Mouse (Mus musculus) right cerebral cortex, adult 2 months (tissue): ENCODE data around the gene Usp48.
A peak's percentile ranks its signal among the peaks of the same experiment; 100 is the strongest.

Source experiments
- DNase-seq, 2 experiments: peaks; one replicate each; pipeline ENCODE4 v3.0.0; 2021 to 2022; ENCODE audit warnings: low spot score in 2 of 2

Gene Usp48

GRCm38 (mm10) chr4:137609702-137610101 lies 16.1 kb downstream of the Usp48 start:
- no peak for DNase-seq

DNA sequence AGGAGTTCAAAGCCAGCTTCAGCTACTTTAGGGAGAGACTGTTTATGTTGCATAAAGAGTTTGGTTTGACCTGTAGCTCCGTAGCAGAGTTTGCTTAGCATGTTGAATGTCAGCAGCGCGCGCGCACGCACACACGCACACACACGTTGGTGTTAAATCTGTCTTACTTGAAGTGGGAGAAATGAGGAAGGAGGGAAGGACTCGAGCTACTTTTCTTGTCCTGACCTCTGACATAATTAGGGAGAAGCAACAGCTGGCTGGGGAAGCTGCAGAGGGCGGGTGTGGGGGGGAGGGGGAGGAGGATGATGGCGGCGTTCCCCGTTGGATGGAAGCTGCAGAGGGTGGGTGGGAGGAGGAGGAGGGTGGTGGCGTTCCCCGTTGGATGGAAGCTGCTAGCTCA lies 16.7 kb downstream of the Usp48 start:
- no peak for DNase-seq

GRCm38 (mm10) chr4:137622847-137623246 lies 29.3 kb downstream of the Usp48 start:
- DNase-seq: no peak

GRCm38 (mm10) chr4:137627476-137628235 lies 34.1 kb downstream of the Usp48 start:
- no peak for DNase-seq

GRCm38 (mm10) chr4:137628400-137628799 lies 34.8 kb downstream of the Usp48 start:
- DNase-seq: no peak

DNA sequence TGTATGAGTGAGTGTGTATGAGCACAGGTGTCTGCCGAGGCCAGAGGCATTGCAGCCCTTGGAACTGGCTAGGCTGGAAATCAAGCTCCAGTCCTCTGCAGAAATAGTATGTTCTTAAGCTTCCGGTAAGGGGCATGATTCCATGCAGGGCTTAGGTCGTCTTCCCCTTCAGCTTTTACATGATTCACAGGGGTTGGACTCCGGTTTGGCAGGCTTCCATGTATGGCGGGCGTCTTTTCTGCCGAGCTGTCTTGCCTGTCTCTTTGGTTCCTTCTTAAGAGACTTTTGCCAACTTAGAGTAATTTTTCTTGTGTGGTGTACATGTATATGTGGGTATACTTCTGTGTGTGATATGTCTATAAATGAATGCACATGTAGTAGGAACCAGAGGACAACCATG lies 35.8 kb downstream of the Usp48 start:
- DNase-seq: peak in 1 of 2 experiments; percentile 31

DNA sequence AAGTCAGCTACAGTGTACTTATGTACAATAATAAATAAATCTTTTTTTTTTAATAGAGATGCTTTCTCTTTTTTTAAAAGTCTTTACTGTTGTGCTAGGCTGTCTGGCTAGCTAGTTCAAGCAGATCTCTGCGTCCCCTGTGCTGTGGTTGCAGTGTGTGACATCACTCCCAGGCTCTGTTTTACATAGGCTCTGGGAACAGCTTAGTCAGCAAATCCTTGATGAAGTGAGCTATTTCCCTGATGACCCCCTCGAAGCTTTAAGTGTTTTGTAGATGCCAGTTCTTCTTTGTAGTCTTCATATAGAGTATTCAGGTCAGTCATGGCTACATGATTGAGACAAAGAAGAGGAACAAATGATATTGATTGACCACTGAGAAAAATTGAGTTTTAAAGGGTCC lies 36.6 kb downstream of the Usp48 start:
- DNase-seq: no peak

- no peak for DNase-seq
These were observed 38.0 kb downstream of the Usp48 start for GRCm38 (mm10) chr4:137631596-137631995.

GRCm38 (mm10) chr4:137633394-137633793 lies 39.8 kb downstream of the Usp48 start:
- DNase-seq: no peak

- no peak for DNase-seq
These were observed 43.0 kb downstream of the Usp48 start for GRCm38 (mm10) chr4:137636597-137636996.

GRCm38 (mm10) chr4:137641556-137641955 lies 48.0 kb downstream of the Usp48 start:
- DNase-seq: no peak

- no peak for DNase-seq
These were observed 48.5 kb downstream of the Usp48 start for GRCm38 (mm10) chr4:137642101-137642500.

DNA sequence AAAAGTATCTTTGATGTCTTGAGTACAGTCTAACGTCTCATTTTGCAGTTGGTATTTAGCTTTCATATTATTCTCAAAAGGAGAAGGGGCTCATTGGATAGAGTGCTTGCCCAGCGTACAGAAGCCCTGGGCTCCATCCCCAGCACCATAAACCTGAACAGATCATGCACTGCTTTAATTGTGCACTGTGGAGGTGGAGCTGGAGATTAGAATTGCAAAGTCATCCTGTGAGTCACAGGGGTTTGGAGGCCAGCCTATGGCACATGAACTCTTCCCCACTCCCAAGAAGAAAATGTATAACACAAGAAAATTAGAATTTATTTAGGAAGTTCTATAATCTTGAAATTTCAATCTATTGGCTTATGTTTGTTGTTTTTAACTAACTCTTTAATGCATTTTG lies 49.9 kb downstream of the Usp48 start:
- no peak for DNase-seq

DNA sequence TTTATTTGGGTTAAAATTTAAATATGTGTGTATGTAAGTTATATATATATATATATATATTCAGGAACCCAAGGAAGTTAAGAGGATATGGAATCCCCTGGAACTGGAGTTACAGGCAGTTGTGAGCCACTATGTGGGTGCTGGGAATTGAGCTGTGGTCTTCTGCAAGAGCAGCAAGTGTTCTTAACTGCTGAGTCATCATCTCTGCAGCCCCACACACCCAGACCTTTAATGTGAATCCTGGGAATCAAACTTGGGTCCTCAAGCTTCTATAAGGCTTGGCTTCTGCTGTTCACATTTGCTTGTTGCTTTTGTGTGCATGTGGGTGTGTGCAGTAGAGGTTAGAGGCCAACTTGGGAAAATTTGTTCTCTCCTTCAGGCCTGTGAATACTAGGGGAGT lies 52.7 kb downstream of the Usp48 start:
- DNase-seq: no peak

DNA sequence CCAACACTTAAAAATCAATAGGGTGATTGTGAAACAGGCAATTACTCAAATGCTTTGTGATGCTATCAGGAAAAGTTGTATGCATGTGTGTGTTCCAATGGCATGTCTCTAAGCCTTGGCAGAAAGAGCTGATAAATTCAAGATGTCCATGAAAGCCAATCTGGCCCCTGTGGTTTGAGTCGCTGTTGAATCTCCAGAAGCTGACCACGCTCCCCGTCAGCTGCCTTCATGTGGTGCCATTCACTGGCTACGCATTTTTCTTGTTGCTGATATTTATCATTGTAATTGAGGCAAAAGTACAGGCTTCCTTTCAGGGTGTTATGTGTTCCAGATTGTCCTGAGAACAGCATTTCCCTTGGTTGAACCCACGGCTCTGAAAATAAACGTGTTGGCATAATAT lies 54.1 kb downstream of the Usp48 start:
- DNase-seq: no peak

GRCm38 (mm10) chr4:137648230-137648629 lies 54.7 kb downstream of the Usp48 start:
- DNase-seq: peak; percentile 51 to 57

DNA sequence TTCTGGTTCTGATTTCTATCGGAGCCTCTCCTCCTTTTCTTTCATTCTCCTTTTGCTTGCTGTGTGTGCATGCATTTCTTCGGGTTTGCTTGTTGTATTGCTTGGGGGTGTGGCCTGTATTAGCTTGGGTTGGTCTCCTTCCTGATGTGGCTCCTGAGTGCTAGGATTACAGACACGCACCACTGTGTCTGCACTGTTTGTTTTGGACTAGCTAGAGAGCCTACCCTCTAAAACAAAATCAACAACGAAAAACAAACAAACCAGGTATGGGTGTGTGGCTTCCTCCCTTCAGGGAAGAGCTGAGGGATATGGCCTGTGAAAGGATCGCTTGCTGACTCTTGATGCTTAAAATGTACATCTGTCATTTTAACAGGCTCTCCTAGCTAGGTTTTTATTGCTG lies 57.4 kb downstream of the Usp48 start:
- no peak for DNase-seq

- no peak for DNase-seq
These were observed 59.3 kb downstream of the Usp48 start for GRCm38 (mm10) chr4:137652835-137653346.

DNA sequence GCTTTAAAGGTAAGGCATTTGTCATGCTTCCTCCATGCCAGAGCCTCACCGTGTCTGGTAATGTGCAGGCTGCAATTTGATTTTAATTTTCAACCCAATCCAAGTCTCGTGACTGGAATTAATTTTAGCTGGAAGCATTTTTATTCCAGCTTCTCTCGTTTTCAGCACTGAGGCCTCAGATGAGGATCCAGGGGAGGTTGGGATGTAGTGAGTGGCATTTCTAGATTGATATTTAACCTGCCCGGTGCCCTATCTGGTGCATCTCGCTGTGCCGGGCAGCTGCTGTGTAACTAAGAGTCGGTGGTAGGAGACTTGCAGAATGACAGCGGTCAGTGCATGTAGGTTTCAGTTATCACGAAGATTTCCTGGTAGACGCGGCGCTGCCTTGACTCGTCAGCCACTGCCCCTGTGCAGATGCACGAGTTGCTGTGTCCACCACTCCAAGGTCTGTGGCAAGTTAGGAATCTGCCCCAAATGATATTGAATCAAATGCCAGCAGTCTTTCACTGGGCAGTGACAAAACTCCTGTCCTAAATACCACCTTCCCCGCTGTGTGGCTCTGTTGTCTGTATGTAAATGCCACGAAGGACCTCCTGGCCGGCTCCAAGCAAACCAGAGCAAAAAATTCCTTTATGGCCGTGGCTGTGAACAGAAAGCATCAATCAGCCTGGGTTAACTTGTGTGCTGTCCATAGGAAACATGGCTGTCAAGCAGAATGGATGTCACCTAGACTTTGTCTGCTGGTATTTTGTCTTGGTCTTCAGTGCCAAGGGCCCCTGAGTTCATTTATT lies 61.9 kb downstream of the Usp48 start:
- DNase-seq: no peak

DNA sequence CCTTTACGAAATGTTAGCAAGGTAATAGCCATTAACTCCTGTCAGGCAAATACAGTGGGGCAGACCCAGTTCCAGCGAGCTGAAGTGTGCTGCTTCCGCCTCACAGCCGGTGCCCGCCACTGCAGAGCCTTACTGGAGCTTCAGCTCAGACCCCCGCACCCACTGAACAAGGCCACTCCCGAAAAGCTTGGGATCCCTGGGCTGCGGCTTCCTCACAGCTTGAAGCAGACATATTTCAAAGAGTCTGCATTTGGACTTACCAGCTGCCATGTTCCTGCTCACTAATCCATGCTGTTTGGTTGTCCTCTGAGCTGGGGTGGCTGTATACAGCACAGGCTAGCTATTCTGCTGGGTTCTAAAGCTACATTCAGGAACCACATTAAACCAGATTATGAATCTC lies 64.1 kb downstream of the Usp48 start:
- DNase-seq: no peak

GRCm38 (mm10) chr4:137659541-137659940 lies 66.0 kb downstream of the Usp48 start:
- DNase-seq: no peak

- DNase-seq: no peak
These were observed 67.0 kb downstream of the Usp48 start for GRCm38 (mm10) chr4:137660364-137661077.
